Mouse (Mus musculus) embryo, embryonic 10.5 days (tissue): ENCODE data around the gene Enpp4.

Source experiments
- DNase-seq: peaks from one replicate; pipeline ENCODE4 v3.0.0-alpha.2; 2015; ENCODE audit warnings: low spot score

Enpp4 gene

GRCm38 (mm10) chr17:44090916-44091315 lies 14.7 kb downstream of the Enpp4 start:
- no peak for DNase-seq

GRCm38 (mm10) chr17:44088226-44088625 lies 17.4 kb downstream of the Enpp4 start:
- no peak for DNase-seq

- DNase-seq: no peak
Observed at GRCm38 (mm10) chr17:44083156-44083555, 22.5 kb downstream of the Enpp4 start.

- DNase-seq: peak; percentile 82
Observed at GRCm38 (mm10) chr17:44078631-44079350, 26.8 kb downstream of the Enpp4 start, which contains the start of gene Enpp5. TSS of gene Enpp5 (plus strand) at chr17:44078813.

- DNase-seq: no peak
Observed at GRCm38 (mm10) chr17:44077843-44078160, 27.8 kb downstream of the Enpp4 start.

DNA sequence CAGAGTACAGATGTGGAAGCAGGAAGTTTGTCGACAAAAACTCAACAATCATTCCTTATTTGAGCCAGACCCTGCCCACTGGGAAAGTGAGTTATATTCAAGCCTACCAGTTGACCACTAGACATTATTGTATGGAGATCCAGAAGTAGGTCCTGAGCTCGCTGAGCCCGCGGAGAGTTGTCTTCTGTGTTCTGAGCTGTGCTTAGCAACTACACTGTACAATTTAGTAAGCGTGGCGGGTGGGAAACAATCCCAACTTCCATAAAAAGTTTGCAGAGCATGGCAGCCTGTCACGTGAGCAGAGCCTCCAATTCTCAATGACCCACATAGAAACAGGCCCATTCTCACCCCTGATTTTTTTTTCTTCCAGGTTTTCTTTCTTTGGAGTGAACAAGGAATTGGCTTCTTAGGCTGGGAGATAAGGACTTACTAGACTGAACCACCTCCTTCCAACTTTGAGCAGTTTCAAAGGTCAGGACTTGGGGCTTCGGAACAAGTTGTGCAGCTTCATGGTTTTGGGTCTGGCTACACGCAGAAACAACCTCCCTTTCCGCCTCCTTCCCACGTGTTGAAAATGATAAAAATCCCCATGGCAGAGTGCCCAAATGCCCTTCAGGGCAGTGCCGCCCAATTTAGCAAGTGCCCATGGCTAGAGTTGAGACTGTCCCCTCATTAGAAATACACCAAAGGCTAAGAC lies 28.3 kb downstream of the Enpp4 start:
- no peak for DNase-seq

DNA sequence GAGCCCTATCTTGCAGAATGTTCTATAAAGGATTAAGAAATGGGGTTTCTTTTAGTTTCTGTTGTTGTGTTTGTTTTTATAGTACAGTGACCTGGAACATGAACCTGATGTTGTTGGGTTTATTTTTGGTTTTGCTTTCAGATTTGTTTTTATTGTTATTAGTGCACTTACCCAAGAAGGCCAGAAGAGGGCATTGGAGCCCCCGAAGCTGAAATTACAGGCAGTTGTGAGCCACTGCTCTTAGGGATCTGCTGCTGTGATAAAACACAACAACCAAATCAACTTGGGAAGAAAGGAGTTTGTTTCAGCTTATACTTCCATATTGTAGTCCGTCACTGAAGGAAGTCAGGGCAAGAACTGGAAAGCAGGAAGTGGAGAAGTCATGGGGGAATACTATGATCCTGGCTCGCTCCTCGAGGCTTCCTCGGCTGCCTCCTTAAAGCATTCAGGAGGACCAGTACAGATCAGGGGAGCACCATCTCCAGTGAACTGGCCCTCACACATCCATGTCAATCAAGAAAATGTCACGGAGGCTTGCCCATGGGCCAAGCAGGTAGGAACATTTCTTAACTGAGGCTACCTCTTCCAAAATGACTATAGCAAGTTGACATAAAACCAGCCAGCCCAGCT lies 29.4 kb downstream of the Enpp4 start:
- DNase-seq: peak; percentile 61

DNA sequence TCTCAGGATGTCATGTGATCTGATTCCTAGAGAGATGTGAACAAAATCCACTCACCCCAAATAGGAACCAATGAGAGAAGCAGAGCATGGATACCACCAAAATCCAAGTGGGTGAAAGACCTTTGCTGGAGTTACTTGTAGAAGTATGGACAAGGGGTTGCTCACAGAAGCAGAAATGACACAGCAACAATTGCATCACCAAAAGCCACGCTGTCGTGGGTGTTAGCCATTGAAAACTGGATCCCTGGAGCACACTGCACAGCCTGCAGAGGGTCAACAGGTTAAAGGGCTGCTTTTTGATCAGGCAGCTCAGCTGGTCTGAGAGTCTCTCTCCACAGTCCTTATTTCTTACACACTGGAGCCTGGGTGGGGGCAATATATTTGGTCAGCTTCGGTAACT lies 30.0 kb downstream of the Enpp4 start:
- DNase-seq: no peak

- DNase-seq: no peak
Observed at GRCm38 (mm10) chr17:44071680-44072079, 33.9 kb downstream of the Enpp4 start.

- no peak for DNase-seq
Observed at GRCm38 (mm10) chr17:44068876-44069275, 36.7 kb downstream of the Enpp4 start.

DNA sequence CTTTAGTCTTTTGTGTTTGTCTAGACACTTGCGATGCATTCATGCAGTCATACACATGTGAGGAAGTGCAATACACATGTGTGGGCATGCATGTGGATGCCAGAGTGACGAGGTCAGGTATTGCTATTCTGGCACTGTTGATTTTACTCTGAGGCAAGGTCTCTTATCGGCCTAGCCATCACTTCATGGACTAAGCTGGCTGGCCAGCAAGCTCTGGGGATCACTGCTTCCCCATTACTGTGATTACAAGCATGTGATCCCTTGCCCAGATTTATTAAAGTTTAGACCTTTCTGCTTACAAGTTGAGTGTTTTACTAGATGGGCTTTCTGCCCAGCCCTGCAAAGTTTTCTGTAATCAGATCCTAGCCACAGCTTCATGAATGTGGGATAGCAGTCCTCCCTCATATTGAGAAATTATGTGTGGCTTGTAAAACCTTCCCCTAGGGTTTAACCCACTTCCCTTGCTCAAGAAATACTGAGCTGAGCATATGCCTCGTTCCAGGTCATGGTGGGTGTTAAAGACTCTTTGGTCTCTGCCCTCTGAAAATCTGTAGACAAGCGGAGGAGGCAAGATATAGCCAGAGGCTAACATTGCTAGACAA lies 44.2 kb downstream of the Enpp4 start:
- no peak for DNase-seq

GRCm38 (mm10) chr17:44060781-44061180 lies 44.8 kb downstream of the Enpp4 start:
- no peak for DNase-seq

DNA sequence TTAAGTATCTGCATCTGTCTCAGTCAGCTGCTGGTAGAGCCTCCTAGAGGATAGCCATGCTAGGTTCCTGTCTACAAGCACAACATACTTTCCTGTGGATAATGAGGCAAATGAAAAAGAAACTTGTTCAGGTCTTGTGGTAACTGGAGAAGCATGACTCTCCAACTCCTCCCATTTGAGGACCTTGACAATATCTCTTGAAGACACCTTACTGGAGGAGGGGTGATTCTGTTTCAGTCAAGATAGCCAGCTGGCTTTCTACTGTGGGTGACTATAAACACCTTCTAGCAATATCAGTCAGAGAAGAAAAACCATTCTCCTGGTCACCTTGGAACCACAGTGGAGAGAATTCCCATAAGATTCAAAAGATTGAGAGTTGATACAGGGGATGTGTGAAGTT lies 47.5 kb downstream of the Enpp4 start:
- DNase-seq: no peak

DNA sequence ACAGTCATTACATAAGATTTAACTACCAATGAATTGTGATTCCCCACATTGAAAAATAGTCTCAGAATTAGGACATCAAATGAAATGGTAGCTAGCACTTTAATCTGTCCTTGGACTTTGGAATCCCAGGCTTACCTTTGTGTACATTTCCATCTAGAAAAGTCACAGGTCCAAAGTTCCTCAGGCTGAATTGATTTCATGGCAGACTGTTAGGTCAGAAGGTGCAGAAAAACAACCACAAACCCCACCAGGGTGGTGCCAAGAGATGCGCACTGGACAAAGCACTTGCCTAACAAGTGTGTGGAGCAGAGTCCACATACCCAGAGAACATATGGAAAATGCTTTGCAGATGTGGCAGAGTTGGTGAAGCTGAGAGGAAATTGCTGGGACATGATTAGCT lies 48.5 kb downstream of the Enpp4 start:
- no peak for DNase-seq

- DNase-seq: no peak
Observed at GRCm38 (mm10) chr17:44053427-44053826, 52.2 kb downstream of the Enpp4 start.
